Mouse (Mus musculus) liver, postnatal 0 days (tissue): ENCODE measurements around the gene Ccdc144b. TPM values are rescaled to one million over a fixed set of nuclear protein-coding genes. Genes with fewer than 3 reads are reported as not detected.

ENCODE experiments used
- ATAC-seq: fragments of 200-750 bp; cut with Nextera tagmentation; 2 replicates; pipeline ENCODE4 v1.8.0; 2017; ENCODE audit warnings: mild to moderate bottlenecking, moderate library complexity
- DNase-seq: peaks from one replicate; pipeline ENCODE4 v3.0.0-alpha.2; 2016
- H3K27ac ChIP-seq: fragments of 300-500 bp; sonication (generic); 2 replicates; pipeline ENCODE4 v1.5.1; 2014; ENCODE audit warnings: antibody characterized with exemption, moderate library complexity, mild to moderate bottlenecking, low read depth
- H3K27me3 ChIP-seq: fragments of 300-500 bp; sonication (generic); 2 replicates; pipeline ENCODE4 v1.6.1; 2014; ENCODE audit warnings: low read length, control low read depth, mixed read lengths; ENCODE audit not compliant: insufficient read depth
- H3K36me3 ChIP-seq: fragments of 300-500 bp; sonication (generic); replicated peaks from 2 replicates; pipeline ENCODE4 v1.6.1; 2014; ENCODE audit warnings: mild to moderate bottlenecking, control low read depth, low read length, moderate library complexity, mixed read lengths; ENCODE audit not compliant: insufficient read depth
- H3K4me1 ChIP-seq: fragments of 300-500 bp; sonication (generic); 2 replicates; pipeline ENCODE4 v1.6.1; 2014; ENCODE audit warnings: antibody characterized with exemption, mild to moderate bottlenecking, control low read depth; ENCODE audit not compliant: insufficient read depth
- H3K4me2 ChIP-seq: fragments of 300-500 bp; sonication (generic); 2 replicates; pipeline ENCODE4 v1.6.1; 2014; ENCODE audit warnings: low read depth, mild to moderate bottlenecking, low read length, moderate library complexity, mixed read lengths
- H3K4me3 ChIP-seq: fragments of 300-500 bp; sonication (generic); 2 replicates; pipeline ENCODE4 v1.5.1; 2014; ENCODE audit warnings: low read depth, low read length
- H3K9ac ChIP-seq: fragments of 300-500 bp; sonication (generic); replicated peaks from 2 replicates; pipeline ENCODE4 v1.6.1; 2014; ENCODE audit warnings: mild to moderate bottlenecking, moderate library complexity
- H3K9me3 ChIP-seq: fragments of 300-500 bp; sonication (generic); 2 replicates; pipeline ENCODE4 v1.6.1; 2016; ENCODE audit warnings: mild to moderate bottlenecking, control low read depth, low read length, mixed read lengths
- CTCF ChIP-seq: sonication (generic); IDR thresholded peaks from 2 replicates; pipeline ENCODE4 v1.5.1; 2016; ENCODE audit warnings: antibody characterized with exemption, low read depth
- EP300 ChIP-seq: IDR thresholded peaks from 2 replicates; pipeline ENCODE4 v1.6.1; 2016; ENCODE audit warnings: antibody characterized with exemption, low read depth, mild to moderate bottlenecking
- WGBS: fragments of 180-500 bp; shearing (Covaris S2); extraction: QIAGEN DNeasy Blood & Tissue Kit; methylation state at CpG from one replicate; pipeline ENCODE4 v1.1.7; 2014; ENCODE audit not compliant: insufficient replicate concordance; 5-methylcytosine and 5-hydroxymethylcytosine counted together
- polyA plus RNA-seq: library from polyadenylated mRNA; unstranded; fragments of >200 nt; fragmentation: Nextera tagmentation; extraction: Ambion mirVana; gene quantifications from 2 replicates; pipeline ENCODE4 v1.2.1, GENCODE M21; 2015

The Ccdc144b gene
- polyA plus RNA-seq, 1 experiment from 2014 or later, result not detected

DNA sequence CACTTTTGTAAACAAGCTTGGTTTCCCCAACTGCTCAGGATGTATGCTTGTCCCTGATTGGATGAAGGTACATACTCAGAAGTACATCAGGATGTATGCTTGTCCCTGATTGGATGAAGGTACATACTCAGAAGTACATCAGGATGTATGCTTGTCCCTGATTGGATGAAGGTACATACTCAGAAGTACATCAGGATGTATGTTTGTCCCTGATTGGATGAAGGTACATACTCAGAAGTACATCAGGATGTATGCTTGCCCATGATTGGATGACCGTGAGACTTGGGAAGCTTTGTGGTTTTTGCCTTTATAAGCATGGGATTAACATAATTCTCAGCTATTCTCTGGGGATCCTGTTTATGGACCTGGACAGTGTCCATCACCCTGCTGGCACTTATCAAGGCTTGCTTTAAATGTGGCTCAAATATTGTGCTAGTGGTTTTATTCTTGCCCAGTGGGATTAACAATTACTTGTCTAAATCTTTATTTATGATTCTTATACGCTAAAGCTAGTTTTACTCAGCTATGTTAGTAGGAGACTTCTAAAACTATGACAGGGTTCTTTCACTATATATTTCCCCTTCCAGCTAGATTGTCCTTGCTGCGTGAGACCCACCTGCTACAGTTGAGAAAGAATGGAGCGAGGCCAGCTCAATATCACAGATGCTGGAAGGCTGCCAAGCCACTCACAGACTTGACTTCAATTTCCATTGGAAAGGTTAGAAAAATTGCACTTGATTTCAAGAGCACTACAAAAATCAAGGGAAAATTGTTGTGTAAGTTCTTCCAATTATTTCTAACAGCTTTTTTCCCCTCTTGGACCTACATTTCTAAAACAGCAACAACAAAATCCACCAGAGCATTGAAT, 49.1 kb downstream of the Ccdc144b start:
- Histone ChIP-seq H3K4me2 (no peak overlapping the region), H3K9ac (no peak overlapping the region), H3K27ac (no peak overlapping the region), H3K4me1 (0 out of 2 replicates have a peak, but pooled peaks cover 3% of the 10 kb centered on the region), H3K36me3 (no peaks in the 10 kb centered on the region), H3K4me3 (no peak overlapping the region), H3K27me3 (no peaks in the 10 kb centered on the region), H3K9me3 (no peaks in the 10 kb centered on the region)
- 63% methylated on average over 4 of the region's 4 CpGs for WGBS
- ATAC-seq (no peak), DNase-seq (no peak)
- TF ChIP-seq CTCF (no peak), EP300 (no peak)

DNA sequence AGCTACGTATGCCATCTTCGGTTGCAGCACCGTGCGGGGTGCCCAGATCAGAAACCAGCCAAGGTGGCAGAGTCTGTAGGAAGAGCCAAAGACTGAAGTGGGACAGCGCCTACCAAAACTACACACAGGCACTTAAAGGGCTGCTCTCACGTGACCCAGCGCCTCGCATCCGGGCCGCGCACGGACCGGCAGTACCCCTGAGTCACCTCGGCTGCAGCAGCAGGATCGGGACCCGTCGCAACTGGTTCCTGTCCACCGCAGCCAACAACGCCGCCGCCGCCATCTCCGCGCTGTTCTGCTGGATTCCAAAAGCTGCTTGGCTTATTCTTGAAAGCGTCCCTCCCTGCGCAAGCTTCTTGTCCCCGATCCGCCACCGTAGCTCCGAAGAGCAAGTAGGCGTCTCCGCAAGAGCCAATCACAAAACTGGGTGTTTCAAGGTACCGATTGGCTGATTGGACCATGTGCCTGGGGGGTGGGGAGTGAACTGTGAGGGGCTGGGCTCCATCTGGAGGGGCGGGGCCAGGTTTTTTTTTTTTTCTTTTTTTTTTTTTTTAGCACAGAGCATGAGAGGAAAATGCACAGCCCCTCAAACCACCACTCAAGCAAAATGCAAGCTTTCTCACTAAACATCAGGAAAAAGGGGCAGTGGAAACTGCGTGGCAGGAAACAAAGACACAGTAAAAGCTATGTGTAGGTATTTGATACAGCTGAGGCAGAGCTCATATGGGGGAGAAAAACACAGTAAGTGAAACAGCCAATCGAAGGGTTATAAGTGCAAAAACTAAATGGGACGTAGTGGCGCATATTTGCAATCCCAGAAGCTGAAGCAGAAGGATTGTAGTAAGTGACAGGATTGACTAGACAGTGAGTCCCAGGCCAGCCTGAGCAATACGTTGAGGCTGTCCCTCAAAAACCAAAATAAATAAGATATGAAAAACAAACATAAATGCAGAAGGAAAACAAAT, 52.8 kb downstream of the Ccdc144b start, which contains the start of gene Mccc1:
Gene Mccc1, minus strand, starts transcription at position 404 of the 965 bp plus-strand sequence.
- no peaks in the 10 kb centered on the region for H3K36me3 ChIP-seq
- no peak for TF ChIP-seq CTCF
- TF ChIP-seq EP300, result peak; percentile 77
- WGBS, result 3% methylated on average over 39 of the region's 39 CpGs
- peak within 1 kb of the TSS; percentile 73 for H3K4me2 ChIP-seq
- no peaks in the 10 kb centered on the region for H3K27me3 ChIP-seq
- H3K4me1 ChIP-seq, result peaks cover 3% of the 10 kb centered on the region; the same call in 1 of the 2 replicates
- H3K4me3 ChIP-seq, result peak within 1 kb of the TSS; percentile 88
- ATAC-seq (peak; percentile 100), DNase-seq (peak; percentile 92)
- H3K27ac ChIP-seq, result peak within 1 kb of the TSS; percentile 92
- H3K9me3 ChIP-seq, result no peaks in the 10 kb centered on the region
- peak within 1 kb of the TSS; percentile 82 for H3K9ac ChIP-seq

DNA sequence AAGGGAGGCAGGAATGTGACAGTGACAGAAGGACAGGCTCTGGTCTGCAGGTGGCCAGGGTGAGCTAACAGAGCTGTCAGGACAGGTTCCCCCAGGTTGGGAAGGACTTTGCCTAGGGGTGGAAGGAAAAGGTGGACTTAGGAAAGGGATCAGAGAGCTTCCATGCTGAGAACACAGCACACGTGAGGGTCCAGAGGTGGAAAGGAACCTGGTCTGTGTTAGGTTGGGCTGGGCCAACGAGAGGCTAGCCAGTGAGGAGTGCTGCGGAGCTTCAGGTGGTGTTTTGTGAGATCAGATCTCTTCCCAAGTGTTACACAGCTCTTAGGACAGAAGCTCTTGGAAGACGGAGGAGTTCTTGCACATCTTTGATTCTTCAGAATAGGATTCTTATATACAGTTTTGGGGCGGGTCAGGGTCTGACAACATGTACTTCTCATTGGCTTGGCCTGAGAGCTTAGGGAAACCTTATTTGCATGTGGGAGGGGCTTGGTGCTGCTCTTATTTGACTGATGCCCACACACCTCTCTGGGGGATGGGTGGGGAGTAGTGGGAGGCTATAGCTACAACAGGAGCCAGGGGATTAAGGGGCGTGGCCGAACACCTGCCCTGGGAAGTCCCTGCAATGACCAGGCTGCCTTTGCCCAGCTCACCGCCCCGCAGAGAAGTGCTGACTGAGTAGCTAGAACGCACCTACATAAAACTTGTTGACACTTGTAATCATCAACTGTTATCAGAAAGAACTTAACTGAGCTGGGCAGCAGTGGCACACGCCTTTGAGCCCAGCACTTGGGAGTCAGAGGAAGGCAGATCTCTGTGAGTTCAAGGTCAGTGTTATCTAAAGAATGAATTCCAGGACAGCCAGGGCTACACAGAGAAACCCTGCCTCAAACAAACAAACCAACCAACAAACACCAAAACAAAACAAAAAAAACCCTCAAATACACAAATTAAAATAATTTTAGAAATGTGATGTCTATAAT, 58.5 kb downstream of the Ccdc144b start:
- no peak for TF ChIP-seq CTCF
- TF ChIP-seq EP300, result no peak
- Histone ChIP-seq H3K4me2 (no peak overlapping the region), H3K27me3 (no peaks in the 10 kb centered on the region), H3K27ac (no peak overlapping the region), H3K4me1 (no peaks in the 10 kb centered on the region; the same call in 1 of the 2 replicates), H3K36me3 (peaks cover 10% of the 10 kb centered on the region; the same call in 1 of the 2 replicates), H3K9ac (no peak overlapping the region), H3K4me3 (no peak overlapping the region), H3K9me3 (no peaks in the 10 kb centered on the region)
- ATAC-seq (no peak), DNase-seq (no peak)
- WGBS, result 65% methylated on average over 11 of the region's 11 CpGs

DNA sequence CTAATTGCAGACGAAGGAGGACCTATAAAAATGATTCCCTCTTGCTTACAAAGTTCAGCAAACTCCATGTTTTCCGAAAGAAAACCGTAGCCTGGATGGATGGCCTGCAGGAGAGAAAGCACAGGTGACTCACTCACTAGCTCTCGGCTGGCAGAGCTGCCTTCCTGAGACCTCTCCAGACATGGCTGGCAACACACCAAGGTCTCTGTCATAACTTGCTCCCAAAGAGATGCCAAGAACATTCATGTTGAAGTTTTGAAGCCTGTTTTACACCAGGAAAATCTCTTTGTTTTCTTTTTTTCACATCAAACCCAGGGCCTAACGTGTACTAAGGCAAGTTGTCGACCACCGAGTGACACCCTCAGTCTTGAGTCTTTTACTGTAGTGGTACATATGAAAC, 62.6 kb downstream of the Ccdc144b start:
- TF ChIP-seq EP300, result no peak
- Histone ChIP-seq H3K9me3 (no peaks in the 10 kb centered on the region), H3K27me3 (no peaks in the 10 kb centered on the region), H3K4me3 (no peak overlapping the region), H3K27ac (no peak overlapping the region), H3K4me1 (no peaks in the 10 kb centered on the region), H3K9ac (no peak overlapping the region), H3K4me2 (no peak overlapping the region), H3K36me3 (peaks cover 28% of the 10 kb centered on the region)
- no peak for DNase-seq
- no peak for ATAC-seq
- WGBS, result 84% methylated on average over 7 of the region's 7 CpGs

DNA sequence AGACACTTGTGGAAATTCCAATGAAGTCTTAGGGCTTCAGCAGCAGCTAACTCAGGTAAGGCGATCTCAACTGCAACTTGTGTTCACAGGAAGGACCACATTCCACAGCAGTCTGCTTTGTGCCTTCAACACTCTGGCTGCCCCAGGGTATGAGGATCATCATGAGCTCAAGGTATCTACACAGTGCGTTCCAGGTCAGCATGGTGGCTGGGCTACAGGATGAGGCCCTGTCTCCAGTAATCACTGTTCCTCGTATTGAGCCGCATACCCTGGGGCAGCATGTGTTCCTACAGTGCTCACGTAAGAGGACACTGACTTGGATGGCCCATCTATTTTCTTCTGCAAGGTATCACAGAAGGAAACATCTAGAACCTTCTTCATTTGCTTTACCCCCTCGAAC, 65.3 kb downstream of the Ccdc144b start:
- Histone ChIP-seq H3K36me3 (peaks cover 38% of the 10 kb centered on the region), H3K4me1 (no peaks in the 10 kb centered on the region), H3K27ac (no peak overlapping the region), H3K4me2 (no peak overlapping the region), H3K27me3 (no peaks in the 10 kb centered on the region), H3K9me3 (no peaks in the 10 kb centered on the region), H3K9ac (no peak overlapping the region), H3K4me3 (no peak overlapping the region)
- 92% methylated on average over 6 of the region's 6 CpGs for WGBS
- no peak for ATAC-seq
- DNase-seq, result no peak
- TF ChIP-seq CTCF, result no peak
- TF ChIP-seq EP300, result no peak
